Mouse (Mus musculus) cerebellum, adult 18-20 months (tissue): ENCODE measurements at regions not wholly inside any gene's neighbourhood (a gene's known extent, or its start where the extent isn't known, plus 50 kb on each side); places are given as distances from the start of the nearest gene placed in this dataset.

Experiments used
- DNase-seq, 2 experiments: peaks; one replicate each; pipeline ENCODE4 v3.0.0; 2021

GRCm38 (mm10) chr6:93478521-93478920 is 535.2 kb upstream of the Adamts9 start:
- DNase-seq: no peak

GRCm38 (mm10) chr6:93474981-93475380 is 531.7 kb upstream of the Adamts9 start:
- no peak for DNase-seq

GRCm38 (mm10) chr6:93467867-93468266 is 524.6 kb upstream of the Adamts9 start:
- no peak for DNase-seq

GRCm38 (mm10) chr6:93462861-93463260 is 519.6 kb upstream of the Adamts9 start:
- DNase-seq: no peak

- no peak for DNase-seq
Observed at GRCm38 (mm10) chr6:93461374-93461773, 518.1 kb upstream of the Adamts9 start.

GRCm38 (mm10) chr6:93457613-93458012 is 514.3 kb upstream of the Adamts9 start:
- DNase-seq: no peak

- no peak for DNase-seq
Observed at GRCm38 (mm10) chr6:93456383-93457033, 513.2 kb upstream of the Adamts9 start.

- no peak for DNase-seq
Observed at GRCm38 (mm10) chr6:93445568-93445967, 502.3 kb upstream of the Adamts9 start.

- DNase-seq: no peak
Observed at GRCm38 (mm10) chr6:93445124-93445523, 501.8 kb upstream of the Adamts9 start.

GRCm38 (mm10) chr6:93443766-93444557 is 500.7 kb upstream of the Adamts9 start:
- DNase-seq: no peak

GRCm38 (mm10) chr6:93433446-93433845 is 490.2 kb upstream of the Adamts9 start:
- DNase-seq: no peak

- no peak for DNase-seq
Observed at GRCm38 (mm10) chr6:93426141-93426540, 482.8 kb upstream of the Adamts9 start.

- no peak for DNase-seq
Observed at GRCm38 (mm10) chr6:93422906-93423305, 479.6 kb upstream of the Adamts9 start.

GRCm38 (mm10) chr6:93422253-93422652 is 479.0 kb upstream of the Adamts9 start:
- no peak for DNase-seq

GRCm38 (mm10) chr6:93417625-93418024 is 474.3 kb upstream of the Adamts9 start:
- no peak for DNase-seq

GRCm38 (mm10) chr6:93416006-93416405 is 472.7 kb upstream of the Adamts9 start:
- no peak for DNase-seq

- no peak for DNase-seq
Observed at GRCm38 (mm10) chr6:93411077-93411452, 467.8 kb upstream of the Adamts9 start.

GRCm38 (mm10) chr6:93410416-93411076 is 467.3 kb upstream of the Adamts9 start:
- DNase-seq: no peak

- DNase-seq: no peak
Observed at GRCm38 (mm10) chr6:93398551-93398950, 455.3 kb upstream of the Adamts9 start.

GRCm38 (mm10) chr6:93397074-93397473 is 453.8 kb upstream of the Adamts9 start:
- no peak for DNase-seq

- DNase-seq: no peak
Observed at GRCm38 (mm10) chr6:93395952-93396351, 452.7 kb upstream of the Adamts9 start.

- peak in 1 of 2 experiments; percentile 3 for DNase-seq
Observed at GRCm38 (mm10) chr6:93395296-93395695, 452.0 kb upstream of the Adamts9 start.

- no peak for DNase-seq
Observed at GRCm38 (mm10) chr6:93393551-93393950, 450.3 kb upstream of the Adamts9 start.

GRCm38 (mm10) chr6:93392402-93392801 is 449.1 kb upstream of the Adamts9 start:
- no peak for DNase-seq
